Mouse (Mus musculus) neural tube, embryonic 15.5 days (tissue): ENCODE measurements around the gene Ccr4. TPM values are rescaled to one million over a fixed set of nuclear protein-coding genes. Genes with fewer than 3 reads are reported as not detected.

ENCODE experiments used
- ATAC-seq: fragments of 200-750 bp; cut with Nextera tagmentation; 2 replicates; pipeline ENCODE4 v1.8.0; 2017; ENCODE audit warnings: mild to moderate bottlenecking, moderate TSS enrichment, moderate library complexity; ENCODE audit not compliant: low FRiP score
- H3K27ac ChIP-seq: fragments of 300-500 bp; sonication (generic); replicated peaks from 2 replicates; pipeline ENCODE4 v1.5.1; 2015; ENCODE audit warnings: mild to moderate bottlenecking, inconsistent platforms
- H3K27me3 ChIP-seq: fragments of 300-500 bp; sonication (generic); replicated peaks from 2 replicates; pipeline ENCODE4 v1.6.1; 2015; ENCODE audit warnings: inconsistent platforms
- H3K36me3 ChIP-seq: fragments of 300-500 bp; sonication (generic); 2 replicates; pipeline ENCODE4 v1.6.1; 2015; ENCODE audit warnings: inconsistent platforms
- H3K4me1 ChIP-seq: fragments of 300-500 bp; sonication (generic); 2 replicates; pipeline ENCODE4 v1.6.1; 2015; ENCODE audit warnings: inconsistent platforms
- H3K4me2 ChIP-seq: fragments of 300-500 bp; sonication (generic); 2 replicates; pipeline ENCODE4 v1.6.1; 2015; ENCODE audit warnings: inconsistent platforms, mild to moderate bottlenecking, moderate library complexity
- H3K4me3 ChIP-seq: fragments of 300-500 bp; sonication (generic); replicated peaks from 2 replicates; pipeline ENCODE4 v1.5.1; 2015; ENCODE audit warnings: mild to moderate bottlenecking, inconsistent platforms
- H3K9ac ChIP-seq: fragments of 300-500 bp; sonication (generic); replicated peaks from 2 replicates; pipeline ENCODE4 v1.6.1; 2015; ENCODE audit warnings: mild to moderate bottlenecking, inconsistent platforms
- H3K9me3 ChIP-seq: fragments of 300-500 bp; sonication (generic); replicated peaks from 2 replicates; pipeline ENCODE4 v1.6.1; 2016; ENCODE audit warnings: inconsistent platforms
- WGBS: fragments of 180-500 bp; shearing (Covaris S2); methylation state at CpG from one replicate; pipeline ENCODE4 v1.1.7; 2015; ENCODE audit warnings: mixed read lengths; 5-methylcytosine and 5-hydroxymethylcytosine counted together
- polyA plus RNA-seq: library from polyadenylated mRNA; unstranded; fragments of >200 nt; fragmentation: Nextera tagmentation; extraction: Ambion mirVana; gene quantifications from 2 replicates; pipeline ENCODE4 v1.2.1, GENCODE M21; 2015

Gene Ccr4
- polyA plus RNA-seq, 1 experiment from 2014 or later, result not detected

GRCm38 (mm10) chr9:114442225-114442624, 62.5 kb downstream of the Ccr4 start:
- Histone ChIP-seq H3K4me2 (no peak overlapping the region), H3K4me1 (no peaks in the 10 kb centered on the region), H3K9ac (no peak overlapping the region), H3K9me3 (no peaks in the 10 kb centered on the region), H3K27me3 (no peaks in the 10 kb centered on the region), H3K27ac (no peak overlapping the region), H3K36me3 (peaks cover 11% of the 10 kb centered on the region), H3K4me3 (no peak overlapping the region)
- 92% methylated on average over 9 of the region's 9 CpGs for WGBS
- ATAC-seq, result no peak

GRCm38 (mm10) chr9:114440548-114440947, 64.2 kb downstream of the Ccr4 start:
- peaks cover 22% of the 10 kb centered on the region for H3K36me3 ChIP-seq
- 91% methylated on average over 10 of the region's 10 CpGs for WGBS
- no peaks in the 10 kb centered on the region for H3K4me1 ChIP-seq
- H3K4me2 ChIP-seq, result no peak overlapping the region
- no peak for ATAC-seq
- H3K27ac ChIP-seq, result no peak overlapping the region
- H3K9ac ChIP-seq, result no peak overlapping the region
- no peaks in the 10 kb centered on the region for H3K27me3 ChIP-seq
- H3K4me3 ChIP-seq, result no peak overlapping the region
- peaks cover 8% of the 10 kb centered on the region; the same call in 1 of the 2 replicates for H3K9me3 ChIP-seq

Other genes starting within 250 kb of the Ccr4 start
- not detected in 2 replicates for gene Bcl2a1c, start 174.8 kb downstream of the Ccr4 start, polyA plus RNA-seq
- gene Crtap, start 114.2 kb downstream of the Ccr4 start, polyA plus RNA-seq, result 34.0 and 42.8 TPM in 2 replicates
- gene Glb1, start 103.8 kb downstream of the Ccr4 start, polyA plus RNA-seq, result 30.9 and 38.2 TPM in 2 replicates
- gene Tmppe, start 103.8 kb downstream of the Ccr4 start, polyA plus RNA-seq, result 8.8 and 11.8 TPM in 2 replicates
- not detected in 2 replicates for gene C130032M10Rik, start 10.8 kb upstream of the Ccr4 start, polyA plus RNA-seq
- 0.35 and 0.54 TPM in 2 replicates for gene Trim71, start 59.5 kb upstream of the Ccr4 start, polyA plus RNA-seq
- gene Cnot10, start 135.3 kb upstream of the Ccr4 start, polyA plus RNA-seq, result 54.2 and 57.8 TPM in 2 replicates
- 124 and 140 TPM in 2 replicates for gene Dync1li1, start 183.9 kb upstream of the Ccr4 start, polyA plus RNA-seq
- 17.9 and 29.2 TPM in 2 replicates for gene Cmtm6, start 226.2 kb upstream of the Ccr4 start, polyA plus RNA-seq